Mouse (Mus musculus): Measurements from ENCODE around the gene Vps53. TPM values are rescaled to one million over a fixed set of nuclear protein-coding genes. Genes with fewer than 3 reads are reported as not detected.

Vps53 gene
- polyA plus RNA-seq, 1 experiment from 2014 or later: 51.0 TPM

Other genes starting within 250 kb of the Vps53 start
- 18.2 and 19.7 TPM in 2 replicates for gene Rph3al, start 241.2 kb downstream of the Vps53 start, polyA plus RNA-seq (2015; fragmentation: Nextera tagmentation; extraction: Ambion mirVana)
- 2.6 and 4.0 TPM in 2 replicates for gene 1700016K19Rik, start 179.7 kb downstream of the Vps53 start, polyA plus RNA-seq (2015; fragmentation: Nextera tagmentation; extraction: Ambion mirVana)
- gene Rflnb, start 151.9 kb downstream of the Vps53 start, polyA plus RNA-seq (2015; fragmentation: Nextera tagmentation; extraction: Ambion mirVana): 51.8 and 52.0 TPM in 2 replicates
- gene Fam57a, start within 50 bp of the Vps53 start, polyA plus RNA-seq (2015; fragmentation: Nextera tagmentation; extraction: Ambion mirVana): 88.7 and 94.7 TPM in 2 replicates
- gene Dbil5, start 38.0 kb upstream of the Vps53 start, polyA plus RNA-seq (2015; fragmentation: Nextera tagmentation; extraction: Ambion mirVana): 1.2 and 1.7 TPM in 2 replicates
- 28.8 and 32.6 TPM in 2 replicates for gene Gemin4, start 38.0 kb upstream of the Vps53 start, polyA plus RNA-seq (2015; fragmentation: Nextera tagmentation; extraction: Ambion mirVana)
- 26.3 and 29.6 TPM in 2 replicates for gene Mrm3, start 64.1 kb upstream of the Vps53 start, polyA plus RNA-seq (2015; fragmentation: Nextera tagmentation; extraction: Ambion mirVana)
- gene Glod4, start 64.1 kb upstream of the Vps53 start, polyA plus RNA-seq (2015; fragmentation: Nextera tagmentation; extraction: Ambion mirVana): 123 and 138 TPM in 2 replicates
- gene Nxn, start 219.5 kb upstream of the Vps53 start, polyA plus RNA-seq (2015; fragmentation: Nextera tagmentation; extraction: Ambion mirVana): 31.1 and 31.2 TPM in 2 replicates
- gene Timm22, start 227.3 kb upstream of the Vps53 start, polyA plus RNA-seq (2015; fragmentation: Nextera tagmentation; extraction: Ambion mirVana): 87.2 and 103 TPM in 2 replicates